Mouse (Mus musculus) small intestine, adult 2 months (tissue): ENCODE results near the gene Foxf2.

ENCODE experiments used
- CTCF ChIP-seq: fragments of 200-500 bp; IDR thresholded peaks from 2 replicates; pipeline ENCODE4 v1.5.1; 2012; ENCODE audit warnings: low read depth, mild to moderate bottlenecking, control low read depth, inconsistent platforms, low read length, moderate library complexity, mixed read lengths; ENCODE audit not compliant: insufficient replicate concordance, insufficient read length; ENCODE audit errors: extremely low read depth
- POLR2A ChIP-seq: fragments of 200-500 bp; IDR thresholded peaks from 2 replicates; pipeline ENCODE4 v1.6.1; 2012; ENCODE audit warnings: low read depth, mild to moderate bottlenecking, control low read depth, inconsistent platforms, low read length, moderate library complexity

GRCm38 (mm10) chr13:31627864-31628690, 2.5 kb downstream of the Foxf2 start:
- TF ChIP-seq CTCF (no peak), POLR2A (no peak)
